Mouse (Mus musculus): ENCODE data around the gene Iqcn.

Gene Iqcn

DNA sequence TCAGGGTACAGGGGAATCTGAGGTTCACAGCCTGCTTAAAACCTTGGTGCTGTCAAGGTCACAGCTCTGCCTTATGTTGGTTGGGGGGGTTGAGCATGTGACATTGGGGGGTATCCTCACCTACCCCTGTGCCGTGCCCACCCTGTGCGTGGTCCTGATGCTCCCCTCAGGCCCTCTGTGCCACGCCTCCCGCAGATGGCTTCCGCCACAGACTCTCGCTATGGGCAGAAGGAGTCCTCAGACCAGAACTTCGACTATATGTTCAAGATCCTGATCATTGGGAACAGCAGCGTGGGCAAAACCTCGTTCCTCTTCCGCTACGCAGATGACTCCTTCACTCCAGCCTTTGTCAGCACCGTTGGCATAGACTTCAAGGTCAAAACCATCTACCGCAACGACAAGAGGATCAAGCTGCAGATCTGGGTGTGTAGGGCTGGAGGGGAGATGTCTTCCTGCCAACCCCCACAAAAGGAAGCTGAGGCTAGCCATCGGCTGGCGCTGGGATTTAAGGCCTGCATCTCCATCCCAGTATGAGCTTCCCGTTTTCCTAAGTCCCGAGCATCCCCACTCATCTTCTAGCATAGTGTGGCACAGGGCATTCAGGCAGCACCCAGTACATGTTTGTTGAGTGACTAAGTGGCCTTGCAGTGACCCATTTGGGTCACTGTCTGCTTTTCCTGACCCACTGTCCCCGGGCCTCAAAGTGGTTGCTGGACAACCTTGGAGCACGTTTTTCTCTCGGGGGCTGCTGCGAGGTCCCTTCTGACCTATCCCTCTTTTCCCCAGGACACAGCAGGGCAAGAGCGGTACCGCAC, 52.6 kb downstream of the Iqcn start:
- no peak for DNase-seq (ENCODE audit: low read depth)

DNA sequence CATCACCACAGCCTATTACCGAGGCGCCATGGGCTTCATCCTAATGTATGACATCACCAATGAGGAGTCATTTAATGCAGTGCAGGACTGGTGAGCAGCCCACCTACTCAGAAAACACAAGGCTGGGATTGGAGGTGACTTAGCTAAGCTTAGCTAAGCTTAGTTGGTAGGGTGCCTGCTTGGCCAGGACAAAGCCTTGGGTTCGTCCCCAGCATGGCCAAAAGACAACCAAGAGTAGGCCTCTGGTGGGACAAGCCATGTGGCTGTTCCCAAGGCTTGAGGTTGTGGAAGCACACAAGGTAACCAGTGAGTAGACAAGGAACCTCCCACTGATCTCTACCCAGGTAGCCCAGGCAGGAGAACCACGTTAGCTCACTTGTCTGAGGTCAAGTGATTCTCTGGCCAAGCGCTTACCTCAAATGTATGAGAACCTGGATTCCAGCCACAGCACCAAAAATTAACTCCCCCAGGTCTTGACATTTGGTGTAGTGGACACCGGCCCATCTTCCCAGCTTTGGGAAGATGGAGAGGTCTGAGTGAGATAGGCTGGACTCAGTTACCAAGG, 53.3 kb downstream of the Iqcn start:
- no peak for DNase-seq (ENCODE audit: low read depth)

DNA sequence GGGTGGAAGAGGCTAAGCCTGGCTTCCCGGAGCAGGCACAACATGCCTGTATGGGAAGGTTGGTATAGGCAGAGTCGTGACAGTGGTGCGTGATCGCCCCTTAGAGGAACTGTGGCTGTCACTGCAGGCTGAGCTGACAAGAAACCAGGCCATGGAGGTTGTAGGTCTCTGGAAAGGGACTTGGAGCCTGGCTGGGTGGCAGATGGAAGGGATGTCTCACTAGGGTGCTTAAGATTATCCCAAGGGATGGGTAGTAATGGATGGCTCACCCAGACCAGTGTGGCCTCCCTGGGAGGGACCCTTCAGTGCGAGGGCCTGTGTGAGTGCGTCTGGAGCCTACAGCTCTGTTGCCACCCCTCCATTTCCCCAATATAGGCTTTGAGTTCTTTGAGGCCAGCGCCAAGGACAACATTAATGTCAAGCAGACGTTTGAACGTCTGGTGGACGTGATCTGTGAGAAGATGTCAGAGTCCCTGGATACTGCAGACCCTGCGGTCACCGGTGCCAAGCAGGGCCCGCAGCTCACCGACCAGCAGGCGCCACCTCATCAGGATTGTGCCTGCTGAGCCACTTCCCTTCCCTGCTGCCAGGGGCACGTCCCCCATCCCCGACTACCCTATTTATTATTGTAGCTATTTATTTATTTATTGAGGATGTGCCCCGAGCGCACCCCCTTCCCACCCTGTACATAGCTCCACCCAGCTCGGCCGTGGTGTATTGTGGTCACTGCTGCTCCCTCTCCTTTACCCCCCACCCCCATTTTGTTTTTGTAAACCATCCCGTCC, 54.5 kb downstream of the Iqcn start:
- DNase-seq (ENCODE audit: low read depth) = no peak

GRCm38 (mm10) chr8:70758308-70758615, 55.0 kb downstream of the Iqcn start:
- no peak for DNase-seq (ENCODE audit: low read depth)

DNA sequence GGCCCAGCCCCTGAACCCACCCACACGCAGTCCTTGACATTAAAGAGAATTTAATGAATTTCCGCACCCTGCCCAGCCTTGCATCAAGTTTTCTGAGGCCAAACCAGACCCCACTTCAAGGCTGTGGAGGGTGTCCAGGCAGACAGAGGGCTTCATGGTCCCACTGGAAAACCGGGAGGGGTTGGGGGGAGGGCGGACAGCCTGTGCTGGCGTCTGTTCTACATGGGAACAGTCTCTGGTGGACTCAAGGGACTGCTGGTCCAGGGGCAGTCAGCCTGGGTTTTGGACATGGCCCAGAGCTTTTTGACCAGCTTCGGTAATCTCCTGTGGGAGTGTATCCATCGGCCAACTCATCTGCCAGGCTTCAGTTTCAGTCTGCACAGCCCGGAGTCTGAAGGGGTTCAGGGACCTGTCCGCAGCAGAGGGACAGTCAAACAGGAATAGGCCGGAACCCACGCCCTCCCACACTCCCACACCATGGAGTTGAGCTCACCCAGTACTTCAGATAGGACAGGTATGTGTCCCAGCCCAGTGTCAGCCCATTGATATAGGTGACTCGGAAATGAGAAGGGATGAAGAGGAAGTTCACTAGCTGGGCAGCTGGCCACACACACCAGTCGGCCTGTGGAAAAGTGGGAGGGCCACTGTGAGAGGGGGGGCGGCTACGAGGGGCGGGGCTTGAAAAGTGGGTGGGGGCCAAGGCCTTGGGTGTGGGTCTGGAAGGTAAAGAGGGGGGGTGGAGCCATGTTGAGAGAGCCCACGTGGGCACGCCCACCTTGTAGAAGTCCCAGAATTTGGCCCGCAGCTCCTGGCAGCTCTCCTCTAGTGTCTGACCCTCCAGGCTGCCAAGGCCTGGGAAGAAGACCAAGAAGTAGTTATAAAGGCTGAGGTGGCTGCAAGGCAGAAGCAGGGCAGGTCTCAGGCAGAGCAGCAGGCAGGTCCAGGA, 55.6 kb downstream of the Iqcn start:
- no peak for DNase-seq (ENCODE audit: low read depth)

GRCm38 (mm10) chr8:70760350-70760749, 57.1 kb downstream of the Iqcn start:
- no peak for DNase-seq (ENCODE audit: low read depth)

DNA sequence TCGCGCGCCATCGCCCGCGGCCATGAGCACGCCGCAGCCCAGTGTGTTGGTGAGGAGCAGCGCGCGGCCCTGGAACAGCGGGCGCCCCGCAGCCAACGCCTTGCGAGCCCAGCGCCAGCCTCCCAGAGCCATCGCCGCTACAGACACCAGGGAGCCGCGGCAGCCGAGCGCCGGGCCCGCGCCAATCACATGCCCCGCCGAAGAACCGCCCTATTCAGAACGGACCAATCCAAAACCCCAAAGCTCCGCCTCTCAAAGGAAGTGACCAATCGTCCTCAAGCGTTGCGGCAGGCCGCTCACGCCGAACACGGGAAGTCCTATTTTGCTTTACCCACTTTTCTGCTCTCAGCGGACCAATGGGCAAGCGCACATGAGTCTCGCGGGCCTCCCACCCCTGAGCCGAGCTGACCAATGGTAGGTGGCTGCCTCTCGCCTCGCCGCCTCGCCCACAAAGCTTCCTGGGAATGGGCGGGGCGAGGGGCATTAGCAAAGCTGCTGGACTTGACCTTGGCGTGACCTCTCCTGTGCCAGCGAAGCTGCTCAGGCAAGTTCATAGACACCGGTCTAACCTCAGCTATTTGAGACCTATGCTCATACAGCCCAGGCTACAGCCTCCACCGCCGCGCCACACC, 57.6 kb downstream of the Iqcn start, which contains the start of gene Mpv17l2:
Mpv17l2 (minus strand) TSS at position 172 of the 632 bp plus-strand sequence.
- DNase-seq (ENCODE audit: low read depth) = peak; percentile 99

GRCm38 (mm10) chr8:70762118-70762517, 58.9 kb downstream of the Iqcn start:
- no peak for DNase-seq (ENCODE audit: low read depth)

DNA sequence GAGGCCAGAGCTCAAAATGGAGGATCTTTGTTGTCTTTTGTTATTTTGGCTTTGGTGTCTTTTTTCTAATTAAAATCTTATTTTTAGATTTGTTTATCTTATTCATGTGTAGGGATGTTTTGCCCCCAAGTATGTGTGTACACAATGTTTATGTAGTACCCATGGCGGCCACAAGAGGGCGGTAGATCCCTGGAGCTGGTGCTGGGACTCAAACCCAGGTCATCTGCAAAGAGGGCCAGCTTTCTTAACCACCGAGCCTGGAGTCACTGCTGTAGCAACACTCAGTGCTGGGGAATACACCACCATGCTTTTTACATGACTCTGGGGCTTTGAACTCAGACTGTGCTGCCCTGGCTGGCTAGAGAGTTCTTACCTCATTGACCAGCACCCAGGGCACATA, 60.1 kb downstream of the Iqcn start:
- no peak for DNase-seq (ENCODE audit: low read depth)

- DNase-seq (ENCODE audit: low read depth) = peak; percentile 89
Observed at GRCm38 (mm10) chr8:70764026-70764425, 60.8 kb downstream of the Iqcn start.

DNA sequence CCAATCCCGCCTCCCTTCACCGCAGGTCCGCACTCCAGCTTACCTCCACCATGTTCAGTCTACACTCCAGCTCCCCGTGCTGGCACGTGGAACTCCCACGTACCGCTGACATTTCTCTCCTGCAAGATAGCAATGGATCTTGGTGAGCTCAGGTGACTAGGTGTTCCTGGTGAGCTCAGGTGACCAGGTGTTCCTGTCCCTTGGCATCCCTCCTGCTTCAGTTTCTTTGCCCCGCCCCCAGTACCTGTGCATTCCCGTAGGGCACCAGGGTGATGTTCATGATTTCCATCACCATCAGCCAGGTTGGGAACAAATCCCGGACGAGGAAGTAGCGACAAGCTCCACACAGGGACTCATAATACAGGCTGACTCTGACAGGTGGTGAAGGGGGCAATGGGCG, 61.4 kb downstream of the Iqcn start:
- no peak for DNase-seq (ENCODE audit: low read depth)

DNA sequence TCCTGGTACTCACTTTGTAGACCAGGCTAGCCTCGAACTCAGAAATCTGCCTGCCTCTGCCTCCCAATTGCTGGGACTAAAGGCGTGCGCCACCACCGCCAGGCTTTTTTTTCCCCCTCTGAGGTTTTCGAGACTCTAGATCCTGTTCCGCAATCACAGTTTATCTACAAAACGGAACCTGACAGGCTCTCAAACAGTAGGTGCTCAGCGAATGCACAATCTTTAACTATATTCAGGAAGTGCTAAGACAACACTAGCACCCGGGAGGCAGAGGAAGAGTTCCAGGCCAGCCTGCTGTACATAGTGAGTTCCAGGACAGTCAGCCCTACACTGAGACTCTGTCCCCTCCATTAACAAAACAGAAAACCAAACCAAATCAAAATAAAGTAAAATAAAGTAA, 62.1 kb downstream of the Iqcn start:
- DNase-seq (ENCODE audit: low read depth) = no peak

- DNase-seq (ENCODE audit: low read depth) = no peak
Observed at GRCm38 (mm10) chr8:70765838-70766570, 62.7 kb downstream of the Iqcn start.

GRCm38 (mm10) chr8:70766571-70767440, 63.5 kb downstream of the Iqcn start:
- peak; percentile 66 for DNase-seq (ENCODE audit: low read depth)
